Mouse (Mus musculus): ENCODE data around the gene Tyw3.

DNA sequence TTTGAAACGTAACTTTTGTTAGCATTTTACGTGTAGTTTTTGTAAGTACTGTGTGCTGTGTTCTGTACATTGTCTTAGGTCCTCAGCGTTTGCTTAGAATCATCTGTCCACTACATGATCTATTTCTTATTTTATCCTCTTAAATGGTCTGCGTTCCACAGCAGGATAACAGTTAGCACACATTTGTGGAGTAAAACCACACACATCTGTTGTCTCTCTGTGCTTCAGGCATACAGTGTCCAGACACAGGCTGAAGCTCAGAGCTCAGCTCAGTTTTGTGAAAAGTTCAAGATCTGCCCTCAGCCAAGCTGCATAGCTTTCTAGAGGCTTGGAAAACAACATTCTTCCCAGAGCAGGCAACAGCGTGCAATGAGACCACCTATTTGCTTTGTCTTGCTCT is 60.8 kb downstream of the Tyw3 start:
- TF ChIP-seq CTCF (IDR thresholded peaks at IDR 0.05; ENCODE audit: control insufficient read depth, insufficient read depth, insufficient replicate concordance, low read depth, low read length) (no peak), POLR2A (IDR thresholded peaks at IDR 0.05; ENCODE audit: control insufficient read depth, low read depth, low read length) (no peak)
